Mouse (Mus musculus) brain, embryonic 14.5 days (tissue): ENCODE data around the gene Pomt2.

Experiments
- CTCF ChIP-seq: fragments of 200-500 bp; IDR thresholded peaks from 2 replicates; pipeline ENCODE4 v1.5.1; 2012; ENCODE audit warnings: inconsistent platforms, mild to moderate bottlenecking, moderate library complexity, borderline replicate concordance; ENCODE audit not compliant: insufficient read depth, insufficient read length; ENCODE audit errors: extremely low read depth
- POLR2A ChIP-seq: fragments of 200-500 bp; IDR thresholded peaks from 2 replicates; pipeline ENCODE4 v1.6.1; 2012; ENCODE audit warnings: mild to moderate bottlenecking, inconsistent platforms, borderline replicate concordance; ENCODE audit not compliant: poor library complexity, insufficient read depth, insufficient read length, severe bottlenecking; ENCODE audit errors: extremely low read depth

GRCm38 (mm10) chr12:87121918-87122589, 25.7 kb downstream of the Pomt2 start:
- TF ChIP-seq CTCF: no peak
- TF ChIP-seq POLR2A: no peak
